Mouse (Mus musculus) cerebellum, adult 8-10 months (tissue): Measurements from ENCODE around the gene Plekha6.

Experiments used
- DNase-seq: peaks from one replicate; pipeline ENCODE4 v3.0.0; 2022

Plekha6 gene

GRCm38 (mm10) chr1:133217031-133217430 lies 53.0 kb downstream of the Plekha6 start:
- DNase-seq: no peak

GRCm38 (mm10) chr1:133219106-133219505 lies 55.1 kb downstream of the Plekha6 start:
- DNase-seq: no peak

GRCm38 (mm10) chr1:133221459-133221858 lies 57.4 kb downstream of the Plekha6 start:
- DNase-seq: no peak

GRCm38 (mm10) chr1:133222445-133222995 lies 58.5 kb downstream of the Plekha6 start:
- DNase-seq: no peak

GRCm38 (mm10) chr1:133224674-133225073 lies 60.7 kb downstream of the Plekha6 start:
- no peak for DNase-seq

- no peak for DNase-seq
These were observed 61.1 kb downstream of the Plekha6 start for GRCm38 (mm10) chr1:133225137-133225536.

- no peak for DNase-seq
These were observed 61.6 kb downstream of the Plekha6 start for GRCm38 (mm10) chr1:133225561-133225960.

GRCm38 (mm10) chr1:133225963-133226660 lies 62.1 kb downstream of the Plekha6 start:
- DNase-seq: no peak

GRCm38 (mm10) chr1:133226928-133227327 lies 62.9 kb downstream of the Plekha6 start:
- DNase-seq: peak; percentile 42

- no peak for DNase-seq
These were observed 63.4 kb downstream of the Plekha6 start for GRCm38 (mm10) chr1:133227378-133227777.

GRCm38 (mm10) chr1:133228809-133229487 lies 64.9 kb downstream of the Plekha6 start:
- no peak for DNase-seq

- no peak for DNase-seq
These were observed 67.6 kb downstream of the Plekha6 start for GRCm38 (mm10) chr1:133231523-133232193.

GRCm38 (mm10) chr1:133235909-133236308 lies 71.9 kb downstream of the Plekha6 start:
- DNase-seq: no peak

- no peak for DNase-seq
These were observed 72.9 kb downstream of the Plekha6 start for GRCm38 (mm10) chr1:133236693-133237440.

- no peak for DNase-seq
These were observed 73.7 kb downstream of the Plekha6 start for GRCm38 (mm10) chr1:133237670-133238069.

- DNase-seq: no peak
These were observed 75.3 kb downstream of the Plekha6 start for GRCm38 (mm10) chr1:133239121-133239812.

- no peak for DNase-seq
These were observed 75.8 kb downstream of the Plekha6 start for GRCm38 (mm10) chr1:133239813-133240160.

GRCm38 (mm10) chr1:133240881-133241280 lies 76.9 kb downstream of the Plekha6 start:
- DNase-seq: no peak

GRCm38 (mm10) chr1:133244668-133245067 lies 80.7 kb downstream of the Plekha6 start:
- no peak for DNase-seq

GRCm38 (mm10) chr1:133245690-133246619 lies 81.9 kb downstream of the Plekha6 start:
- no peak for DNase-seq

GRCm38 (mm10) chr1:133247189-133247588 lies 83.2 kb downstream of the Plekha6 start:
- no peak for DNase-seq
